Mouse (Mus musculus): Measurements from ENCODE around the gene Tubal3.
"Not testable (repeated sequence)": the region's sequence is repeated elsewhere in the genome, so short reads cannot be mapped to it uniquely, and the experiment has no call there.

Gene Tubal3

GRCm38 (mm10) chr13:3917571-3918311, at the start of gene Tubal3, which contains the start of gene Net1:
Gene Tubal3 (plus strand): TSS chr13:3918274.
Gene Net1 (minus strand): TSS chr13:3918220.
- DNase-seq (ENCODE audit: low read depth): peak; percentile 66

DNA sequence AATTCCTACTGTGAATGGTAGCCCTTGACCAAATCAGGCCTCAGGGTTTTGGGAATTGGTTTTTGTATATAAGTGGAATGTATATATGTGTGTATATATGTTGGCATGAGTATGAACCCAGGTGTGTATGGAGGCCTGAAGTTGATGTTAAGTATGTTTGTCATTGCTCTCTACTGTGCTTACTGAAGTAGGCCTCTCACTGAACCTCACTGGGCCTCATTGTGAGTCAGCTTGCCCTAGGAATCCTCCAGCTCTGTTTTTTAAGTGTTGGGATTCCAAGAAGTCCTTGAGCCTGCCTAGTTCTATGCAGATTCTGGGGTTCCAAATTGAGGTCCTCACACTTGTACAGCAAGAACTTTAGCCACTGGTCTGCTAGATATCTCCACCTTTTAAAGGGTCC, 48.2 kb upstream of the Tubal3 start:
- no peak for DNase-seq (ENCODE audit: low read depth)

DNA sequence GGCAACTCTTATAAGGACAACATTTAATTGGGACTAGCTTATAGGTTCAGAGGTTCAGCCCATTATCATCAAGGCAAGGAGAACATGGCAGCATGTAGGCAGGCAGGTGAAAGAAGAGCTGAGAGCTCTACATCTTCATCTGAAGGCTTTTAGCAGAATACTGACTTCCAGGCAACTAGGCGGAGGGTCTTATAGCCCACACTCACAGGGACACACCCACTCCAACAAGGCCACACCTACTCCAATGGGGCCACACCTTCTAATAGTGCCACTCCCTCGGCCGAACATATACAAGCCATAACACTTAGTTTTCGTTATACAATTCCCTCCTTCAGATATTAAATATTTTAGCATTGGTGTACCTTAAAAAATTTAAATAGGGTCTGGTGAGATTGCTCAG, 45.2 kb upstream of the Tubal3 start:
- no peak for DNase-seq (ENCODE audit: low read depth)

DNA sequence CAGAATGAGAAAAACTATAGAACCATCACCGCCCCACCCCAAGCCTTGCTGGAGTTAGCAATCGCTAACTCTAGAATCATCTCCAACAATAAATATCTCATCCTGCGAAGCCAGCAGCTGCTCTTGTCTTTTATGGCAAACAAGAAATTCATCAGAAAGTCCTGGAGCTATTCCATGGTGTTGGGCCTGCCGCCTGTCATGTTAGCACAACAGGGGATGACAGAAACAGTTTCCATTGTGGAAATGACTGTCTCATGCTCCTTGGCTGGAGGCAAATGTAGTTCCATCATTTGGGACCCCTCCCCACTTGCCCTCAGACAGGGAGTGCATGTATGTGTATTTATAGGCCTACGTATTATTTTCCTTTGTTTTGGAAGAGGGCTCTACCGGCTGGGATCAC, 41.6 kb upstream of the Tubal3 start:
- no peak for DNase-seq (ENCODE audit: low read depth)

- DNase-seq (ENCODE audit: low read depth): no peak
Observed at GRCm38 (mm10) chr13:3877185-3877584, 40.9 kb upstream of the Tubal3 start.

GRCm38 (mm10) chr13:3877679-3878220, 40.3 kb upstream of the Tubal3 start:
- no peak for DNase-seq (ENCODE audit: low read depth)

- DNase-seq (ENCODE audit: low read depth): no peak
Observed at GRCm38 (mm10) chr13:3886663-3887062, 31.4 kb upstream of the Tubal3 start.

DNA sequence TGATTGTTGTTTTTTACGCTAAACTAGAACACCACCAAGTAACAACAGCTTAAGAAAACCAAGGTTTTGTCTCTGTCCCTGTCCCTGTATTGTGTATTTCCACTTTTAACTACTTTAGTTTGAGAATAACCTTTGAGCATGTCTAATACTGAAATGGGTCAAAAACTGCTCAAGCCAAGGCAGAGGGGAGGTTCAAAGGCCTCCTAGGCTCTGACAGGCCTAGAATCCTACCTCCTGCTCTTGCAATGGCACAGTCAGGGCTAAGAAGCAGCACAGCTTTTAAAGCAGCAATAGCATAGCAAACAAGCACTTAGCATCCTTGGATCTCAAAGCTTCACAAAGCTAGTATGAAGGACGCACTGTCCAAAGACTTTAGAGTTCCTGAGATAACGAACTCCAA, 29.0 kb upstream of the Tubal3 start:
- no peak for DNase-seq (ENCODE audit: low read depth)

GRCm38 (mm10) chr13:3890061-3890460, 28.0 kb upstream of the Tubal3 start:
- no peak for DNase-seq (ENCODE audit: low read depth)

DNA sequence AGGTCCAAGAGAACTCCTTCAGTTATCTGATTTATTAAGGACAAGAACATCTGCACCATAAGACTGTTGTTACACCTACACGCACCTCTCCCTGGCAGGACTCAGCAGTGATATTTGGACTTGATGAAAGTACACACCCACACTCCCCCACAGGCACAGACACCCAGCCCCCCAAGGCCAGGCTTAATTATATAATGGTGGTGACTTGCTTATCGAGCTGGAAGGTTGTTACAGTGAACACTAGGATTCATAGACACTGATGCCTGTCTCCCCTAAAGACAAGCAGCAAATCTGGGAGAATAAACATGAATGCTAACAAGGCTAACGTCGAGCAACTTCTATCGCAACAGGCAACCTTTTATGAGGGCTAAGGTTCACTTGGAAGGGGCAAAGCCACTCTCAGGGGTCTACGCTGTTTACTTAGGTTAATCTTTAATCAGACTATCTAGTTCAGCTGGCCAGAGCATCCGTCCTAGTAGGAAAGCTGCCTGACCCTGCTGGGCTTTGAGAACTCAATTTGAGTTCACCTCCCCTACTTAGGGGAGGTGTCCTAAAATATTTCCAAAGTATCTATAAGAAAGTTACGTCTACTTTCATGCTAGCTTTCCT, 26.5 kb upstream of the Tubal3 start:
- no peak for DNase-seq (ENCODE audit: low read depth)

- no peak for DNase-seq (ENCODE audit: low read depth)
Observed at GRCm38 (mm10) chr13:3892601-3893000, 25.5 kb upstream of the Tubal3 start.

DNA sequence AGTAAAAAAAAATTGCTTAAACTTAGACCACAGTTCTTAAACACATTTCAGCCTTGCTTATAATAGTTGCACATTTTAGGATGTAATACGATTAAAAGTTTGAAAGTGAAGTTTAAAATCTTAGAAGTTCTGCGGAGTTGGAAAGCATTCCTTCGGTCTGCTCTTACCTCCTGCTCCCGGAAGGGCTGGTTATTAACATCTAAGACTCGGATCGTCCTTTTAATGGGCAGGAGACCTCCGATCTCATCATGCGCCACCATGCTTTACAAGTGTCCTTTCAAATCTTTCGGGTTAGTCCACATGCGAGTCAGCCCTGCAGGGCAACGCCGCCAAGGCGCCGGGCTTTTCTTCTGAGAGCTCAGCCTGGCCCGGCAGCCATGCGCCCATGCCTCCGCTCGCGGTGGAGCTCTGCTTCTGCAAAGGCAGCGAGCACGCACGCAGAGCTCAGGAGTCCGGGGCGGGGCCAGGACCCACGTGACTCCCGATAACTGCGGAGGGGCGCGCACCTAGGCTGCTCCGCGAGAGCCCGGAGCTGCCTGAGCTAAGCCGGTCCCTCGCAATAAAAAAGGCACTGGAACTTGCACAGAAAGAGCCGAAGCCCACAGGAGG, 24.8 kb upstream of the Tubal3 start:
- peak; percentile 40 for DNase-seq (ENCODE audit: low read depth)

DNA sequence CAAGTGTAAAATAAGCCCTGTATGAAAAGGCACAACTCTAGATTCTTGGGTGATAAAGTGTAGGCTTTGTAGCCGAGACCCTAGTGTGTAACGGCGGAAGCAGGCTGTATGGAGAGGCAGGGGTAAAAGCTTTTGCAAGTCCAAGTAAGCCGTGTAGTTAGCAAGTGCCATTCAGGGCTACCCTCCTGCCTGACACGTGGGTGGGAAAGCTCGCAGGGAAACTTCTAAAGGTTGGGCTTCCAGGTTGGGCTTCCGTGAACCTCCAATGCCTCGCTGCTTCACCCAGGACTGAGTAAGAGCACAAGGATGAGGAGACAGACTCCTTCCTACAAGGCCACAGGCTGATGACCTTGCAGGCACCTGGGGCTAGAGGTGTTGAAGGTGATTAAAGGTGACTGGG, 23.5 kb upstream of the Tubal3 start:
- DNase-seq (ENCODE audit: low read depth): no peak

- no peak for DNase-seq (ENCODE audit: low read depth)
Observed at GRCm38 (mm10) chr13:3895397-3895980, 22.6 kb upstream of the Tubal3 start.

GRCm38 (mm10) chr13:3896032-3896431, 22.0 kb upstream of the Tubal3 start:
- DNase-seq (ENCODE audit: low read depth): no peak

DNA sequence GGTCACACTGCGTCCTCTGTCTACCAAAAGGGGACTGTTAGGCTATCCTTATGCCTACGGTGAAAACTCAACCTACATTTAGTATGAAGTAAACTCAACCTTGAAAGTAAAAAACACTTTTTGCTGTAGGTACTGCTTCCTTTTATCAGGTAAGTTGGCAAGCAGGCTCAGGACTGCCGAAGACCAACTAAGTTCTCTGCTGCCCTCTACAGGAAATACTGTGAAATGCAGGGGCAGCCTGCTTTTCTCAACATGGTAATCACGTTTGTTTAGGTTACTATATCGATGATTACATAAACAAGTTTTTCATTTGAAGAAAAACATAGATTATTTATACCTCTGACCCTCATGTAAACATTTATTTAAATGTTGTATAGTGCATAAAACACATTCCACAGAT, 21.2 kb upstream of the Tubal3 start:
- DNase-seq (ENCODE audit: low read depth): peak; percentile 26

GRCm38 (mm10) chr13:3898202-3898601, 19.9 kb upstream of the Tubal3 start:
- not testable (repeated sequence) for DNase-seq (ENCODE audit: low read depth)

DNA sequence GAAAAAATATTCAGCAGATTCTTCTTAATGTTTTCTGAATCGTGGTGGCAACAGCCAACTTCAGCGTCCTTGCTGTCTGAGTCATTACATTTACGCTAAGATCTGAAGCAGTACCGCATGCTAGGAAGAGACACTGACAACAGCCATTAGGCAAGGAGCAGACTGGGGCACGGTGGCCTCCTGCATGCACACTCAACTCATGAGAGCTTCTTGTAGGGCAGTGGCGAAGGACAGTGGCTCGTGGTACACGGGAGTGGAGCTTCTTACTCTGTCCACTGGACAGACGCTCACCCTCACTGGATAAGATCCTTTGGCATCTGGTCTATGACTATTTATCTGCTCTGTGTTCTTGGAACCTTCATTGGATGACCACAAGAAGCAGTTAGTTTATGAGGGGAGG, 18.8 kb upstream of the Tubal3 start:
- DNase-seq (ENCODE audit: low read depth): no peak

DNA sequence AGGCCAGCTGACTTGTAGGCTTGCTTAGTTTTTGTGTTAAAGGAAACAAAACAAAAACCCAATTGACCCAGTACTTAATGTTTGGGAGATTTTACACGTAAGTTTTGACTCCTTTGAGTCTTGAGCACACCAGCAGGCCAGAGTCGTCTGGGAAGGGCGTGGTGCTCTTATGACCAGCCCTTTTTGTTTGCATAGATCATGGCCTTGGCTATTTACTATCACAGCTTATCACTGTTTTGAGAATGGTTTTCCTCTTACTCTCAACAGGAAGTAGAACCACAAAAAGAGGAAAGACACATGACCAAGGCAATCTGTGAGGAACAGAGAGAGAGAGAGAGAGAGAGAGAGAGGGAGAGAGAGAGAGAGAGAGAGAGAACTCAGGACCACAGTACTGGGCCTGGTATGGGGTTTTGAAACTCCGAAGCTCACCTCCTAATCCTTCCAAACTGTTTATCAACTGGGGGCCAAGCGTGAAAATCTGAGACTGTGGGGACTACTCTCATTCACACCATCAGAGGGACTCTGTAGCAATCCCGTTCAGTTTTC, 10.8 kb upstream of the Tubal3 start:
- no peak for DNase-seq (ENCODE audit: low read depth)

DNA sequence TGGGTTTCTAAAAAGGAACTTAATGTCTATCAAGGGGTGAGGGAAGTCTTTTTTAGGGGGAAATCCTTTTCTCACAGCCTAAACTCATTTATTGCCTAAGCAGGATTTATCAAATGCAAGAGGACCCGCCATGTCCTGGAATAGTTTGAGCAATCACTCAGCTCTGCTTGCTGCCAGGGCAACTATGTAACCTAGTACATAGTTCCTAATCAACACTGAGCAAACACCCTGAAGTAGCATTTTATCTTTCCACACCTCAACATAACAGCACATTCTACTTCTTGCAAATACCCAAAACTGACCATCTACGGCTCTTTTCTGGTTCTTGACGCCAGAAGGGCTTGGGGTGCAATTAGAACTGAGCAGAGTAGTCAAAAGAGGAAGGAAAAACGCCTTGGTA, 9.8 kb upstream of the Tubal3 start:
- DNase-seq (ENCODE audit: low read depth): no peak

- no peak for DNase-seq (ENCODE audit: low read depth)
Observed at GRCm38 (mm10) chr13:3910356-3910755, 7.7 kb upstream of the Tubal3 start.

GRCm38 (mm10) chr13:3913504-3913903, 4.6 kb upstream of the Tubal3 start:
- DNase-seq (ENCODE audit: low read depth): no peak
